Mouse (Mus musculus) embryo, embryonic 11.5 days (tissue): ENCODE measurements around the gene Ksr2.

ENCODE experiments used
- DNase-seq: peaks from one replicate; pipeline ENCODE4 v3.0.0-alpha.2; 2012; ENCODE audit warnings: low read depth, low spot score

Gene Ksr2

GRCm38 (mm10) chr5:117764496-117764895 lies 350.7 kb downstream of the Ksr2 start:
- DNase-seq = no peak

- no peak for DNase-seq
Measured at GRCm38 (mm10) chr5:117779175-117779574, 365.4 kb downstream of the Ksr2 start.

- peak; percentile 27 for DNase-seq
Measured at GRCm38 (mm10) chr5:117780681-117781080, 366.9 kb downstream of the Ksr2 start, which contains the start of gene Nos1. Nos1 (plus strand) TSS chr5:117781032.

- DNase-seq = no peak
Measured at GRCm38 (mm10) chr5:117781178-117781577, 367.4 kb downstream of the Ksr2 start.

- DNase-seq = no peak
Measured at GRCm38 (mm10) chr5:117790071-117790470, 376.3 kb downstream of the Ksr2 start.

- no peak for DNase-seq
Measured at GRCm38 (mm10) chr5:117791875-117792274, 378.1 kb downstream of the Ksr2 start.

GRCm38 (mm10) chr5:117800849-117801248 lies 387.0 kb downstream of the Ksr2 start:
- no peak for DNase-seq

- no peak for DNase-seq
Measured at GRCm38 (mm10) chr5:117802071-117802521, 388.3 kb downstream of the Ksr2 start.

GRCm38 (mm10) chr5:117803551-117803950 lies 389.8 kb downstream of the Ksr2 start:
- no peak for DNase-seq

- no peak for DNase-seq
Measured at GRCm38 (mm10) chr5:117810930-117811329, 397.1 kb downstream of the Ksr2 start.

GRCm38 (mm10) chr5:117818800-117819199 lies 405.0 kb downstream of the Ksr2 start:
- no peak for DNase-seq

GRCm38 (mm10) chr5:117820445-117820844 lies 406.6 kb downstream of the Ksr2 start:
- no peak for DNase-seq

- DNase-seq = no peak
Measured at GRCm38 (mm10) chr5:117823811-117824210, 410.0 kb downstream of the Ksr2 start.

- no peak for DNase-seq
Measured at GRCm38 (mm10) chr5:117824486-117824885, 410.7 kb downstream of the Ksr2 start.
